Mouse (Mus musculus): ENCODE results near the gene Olfr911-ps1.

Gene Olfr911-ps1

GRCm38 (mm10) chr9:38521280-38521679 lies at the start of gene Olfr911-ps1:
Gene Olfr911-ps1 (plus strand): TSS chr9:38521580.
- DNase-seq (ENCODE audit: low spot score in 2 of 2) = no peak

- DNase-seq (ENCODE audit: low spot score in 2 of 2) = no peak
Observed at GRCm38 (mm10) chr9:38486785-38487184, 34.6 kb upstream of the Olfr911-ps1 start, which contains the start of gene Olfr906. Gene Olfr906 (plus strand): TSS chr9:38487085.

GRCm38 (mm10) chr9:38495501-38495900 lies 25.9 kb upstream of the Olfr911-ps1 start, which contains the start of gene Olfr907:
Gene Olfr907 (plus strand): TSS chr9:38495801.
- DNase-seq (ENCODE audit: low spot score in 2 of 2) = no peak

GRCm38 (mm10) chr9:38512353-38512752 lies 9.0 kb upstream of the Olfr911-ps1 start:
- DNase-seq (ENCODE audit: low spot score in 2 of 2) = no peak

- DNase-seq (ENCODE audit: low spot score in 2 of 2) = no peak
Observed at GRCm38 (mm10) chr9:38537549-38537948, 16.2 kb downstream of the Olfr911-ps1 start, which contains the start of gene Olfr910. Gene Olfr910 (plus strand): TSS chr9:38537849.

Measured in frontal cortex, postnatal 36 days (tissue).